Mouse (Mus musculus) intestine, embryonic 14.5 days (tissue): ENCODE data around the gene Slc25a45. TPM values are rescaled to one million over a fixed set of nuclear protein-coding genes. Genes with fewer than 3 reads are reported as not detected.
A peak's percentile ranks its signal among the peaks of the same experiment; 100 is the strongest.

Experiments
- ATAC-seq: fragments of 200-750 bp; cut with Nextera tagmentation; replicated peaks from 2 replicates; pipeline ENCODE4 v1.8.0; 2017; ENCODE audit warnings: low read depth, moderate number of reproducible peaks, moderate TSS enrichment, moderate library complexity; ENCODE audit not compliant: low FRiP score, low TSS enrichment
- DNase-seq: peaks from one replicate; pipeline ENCODE4 v3.0.0-alpha.2; 2018; ENCODE audit warnings: low spot score
- H3K27ac ChIP-seq: fragments of 300-500 bp; sonication (generic); 2 replicates; pipeline ENCODE4 v1.5.1; 2014; ENCODE audit warnings: low read depth, mild to moderate bottlenecking, control low read depth
- H3K27me3 ChIP-seq: fragments of 300-500 bp; sonication (generic); replicated peaks from 2 replicates; pipeline ENCODE4 v1.6.1; 2014; ENCODE audit warnings: low read length, control low read depth; ENCODE audit not compliant: control insufficient read depth, insufficient read depth
- H3K36me3 ChIP-seq: fragments of 300-500 bp; sonication (generic); 2 replicates; pipeline ENCODE4 v1.6.1; 2014; ENCODE audit warnings: low read length, control low read depth; ENCODE audit not compliant: control insufficient read depth, insufficient read depth
- H3K4me1 ChIP-seq: fragments of 300-500 bp; sonication (generic); replicated peaks from 2 replicates; pipeline ENCODE4 v1.6.1; 2014; ENCODE audit warnings: low read length, control low read depth, mixed read lengths; ENCODE audit not compliant: control insufficient read depth, insufficient read depth
- H3K4me2 ChIP-seq: fragments of 300-500 bp; sonication (generic); 2 replicates; pipeline ENCODE4 v1.6.1; 2014; ENCODE audit warnings: low read length
- H3K4me3 ChIP-seq: fragments of 300-500 bp; sonication (generic); 2 replicates; pipeline ENCODE4 v1.5.1; 2014; ENCODE audit warnings: low read depth, low read length, control low read depth, mixed read lengths
- H3K9ac ChIP-seq: fragments of 300-500 bp; sonication (generic); 2 replicates; pipeline ENCODE4 v1.6.1; 2014; ENCODE audit warnings: mild to moderate bottlenecking, low read length
- H3K9me3 ChIP-seq: fragments of 300-500 bp; sonication (generic); 2 replicates; pipeline ENCODE4 v1.6.1; 2016; ENCODE audit warnings: low read length, control low read depth; ENCODE audit not compliant: control insufficient read depth
- WGBS: fragments of 180-500 bp; shearing (Covaris S2); extraction: QIAGEN DNeasy Blood & Tissue Kit; methylation state at CpG from one replicate; pipeline ENCODE4 v1.1.7; 2014; 5-methylcytosine and 5-hydroxymethylcytosine counted together
- polyA plus RNA-seq: library from polyadenylated mRNA; unstranded; fragments of >200 nt; fragmentation: Nextera tagmentation; extraction: Ambion mirVana; gene quantifications from 2 replicates; pipeline ENCODE4 v1.2.1, GENCODE M21; 2014

Slc25a45 gene
- polyA plus RNA-seq, 1 experiment from 2014 or later, result 2.1 TPM

DNA sequence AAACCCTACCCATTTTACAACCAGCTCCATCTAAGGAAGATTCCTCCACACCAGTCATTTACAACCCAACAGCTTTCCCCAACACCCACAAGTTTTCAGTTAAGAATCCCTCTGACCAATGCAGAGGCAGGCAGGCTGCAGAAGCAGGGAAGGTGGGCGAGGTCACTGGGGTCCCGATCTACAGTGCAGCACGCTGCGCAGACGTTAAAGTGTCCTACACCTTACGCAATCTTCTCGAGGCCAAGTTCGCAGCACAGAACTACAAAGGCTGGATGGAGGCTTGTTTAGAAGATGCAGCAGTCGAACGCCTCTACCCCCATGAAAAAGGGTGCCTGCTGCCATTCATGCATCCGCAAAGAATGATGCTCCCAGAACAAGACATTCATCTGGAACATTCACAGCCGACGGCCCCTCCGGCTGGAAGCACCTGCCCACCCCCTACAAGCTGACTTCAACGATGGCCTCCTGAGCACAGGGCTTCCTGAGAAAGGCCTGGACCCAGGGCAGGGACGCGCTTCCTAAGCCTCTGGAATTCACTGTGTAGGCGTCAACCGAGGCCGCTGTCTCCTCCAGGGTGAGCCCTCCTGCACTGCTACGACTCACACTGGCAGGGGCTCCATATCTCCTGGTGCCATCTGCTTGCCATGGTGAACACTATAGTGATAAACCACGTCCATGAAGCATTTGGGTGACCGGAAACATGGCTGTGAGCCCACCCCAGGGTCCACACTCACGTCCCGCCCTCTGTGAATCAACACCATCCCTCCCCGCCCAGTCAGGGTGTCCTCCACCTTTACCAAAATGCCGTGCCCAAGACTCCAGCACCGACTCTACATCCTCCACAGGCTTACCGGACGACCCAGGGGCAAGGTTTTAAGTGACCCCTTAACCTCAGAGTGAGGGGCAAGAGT lies 33.6 kb upstream of the Slc25a45 start:
- Histone ChIP-seq H3K9ac (peak overlapping the region; percentile 56), H3K4me2 (peak overlapping the region; percentile 72), H3K27me3 (no peaks in the 10 kb centered on the region), H3K36me3 (no peaks in the 10 kb centered on the region), H3K4me3 (peak overlapping the region; percentile 36), H3K4me1 (peaks cover 52% of the 10 kb centered on the region), H3K9me3 (no peaks in the 10 kb centered on the region), H3K27ac (peak overlapping the region; percentile 98; the same call in 1 of the 2 replicates)
- DNase-seq, result no peak
- no peak for ATAC-seq
- 81% methylated on average over 30 of the region's 30 CpGs for WGBS

DNA sequence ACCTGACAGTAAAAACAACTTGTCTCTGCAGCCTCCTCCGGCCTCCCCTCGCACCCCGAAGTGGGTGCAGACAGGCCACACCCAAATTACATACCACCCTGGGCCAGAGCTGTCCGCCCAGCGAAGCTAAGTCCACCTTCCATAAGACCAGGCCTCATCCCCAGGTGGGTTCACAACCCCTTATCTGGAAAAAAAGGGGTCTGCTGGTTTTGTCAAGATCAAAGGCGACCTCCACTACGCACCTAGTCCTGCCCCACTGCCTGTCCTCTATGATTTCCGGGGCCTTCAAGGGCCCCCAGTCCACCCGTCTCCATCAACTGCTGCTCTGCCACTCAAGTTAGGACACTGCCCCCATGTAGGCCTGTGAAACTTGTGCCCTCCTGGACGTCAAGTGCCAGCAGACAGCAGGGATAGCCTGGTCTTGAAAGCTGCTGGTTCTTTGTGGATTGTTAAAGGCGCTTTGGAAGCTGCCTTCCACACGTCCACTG lies 32.7 kb upstream of the Slc25a45 start:
- peak overlapping the region; percentile 36 for H3K4me3 ChIP-seq
- no peaks in the 10 kb centered on the region for H3K36me3 ChIP-seq
- H3K27ac ChIP-seq, result peak overlapping the region; percentile 98
- H3K9ac ChIP-seq, result peak overlapping the region; percentile 56
- peak overlapping the region; percentile 72 for H3K4me2 ChIP-seq
- DNase-seq (no peak), ATAC-seq (no peak)
- H3K9me3 ChIP-seq, result no peaks in the 10 kb centered on the region
- H3K27me3 ChIP-seq, result no peaks in the 10 kb centered on the region
- peaks cover 60% of the 10 kb centered on the region for H3K4me1 ChIP-seq
- WGBS, result 67% methylated on average over 12 of the region's 12 CpGs

DNA sequence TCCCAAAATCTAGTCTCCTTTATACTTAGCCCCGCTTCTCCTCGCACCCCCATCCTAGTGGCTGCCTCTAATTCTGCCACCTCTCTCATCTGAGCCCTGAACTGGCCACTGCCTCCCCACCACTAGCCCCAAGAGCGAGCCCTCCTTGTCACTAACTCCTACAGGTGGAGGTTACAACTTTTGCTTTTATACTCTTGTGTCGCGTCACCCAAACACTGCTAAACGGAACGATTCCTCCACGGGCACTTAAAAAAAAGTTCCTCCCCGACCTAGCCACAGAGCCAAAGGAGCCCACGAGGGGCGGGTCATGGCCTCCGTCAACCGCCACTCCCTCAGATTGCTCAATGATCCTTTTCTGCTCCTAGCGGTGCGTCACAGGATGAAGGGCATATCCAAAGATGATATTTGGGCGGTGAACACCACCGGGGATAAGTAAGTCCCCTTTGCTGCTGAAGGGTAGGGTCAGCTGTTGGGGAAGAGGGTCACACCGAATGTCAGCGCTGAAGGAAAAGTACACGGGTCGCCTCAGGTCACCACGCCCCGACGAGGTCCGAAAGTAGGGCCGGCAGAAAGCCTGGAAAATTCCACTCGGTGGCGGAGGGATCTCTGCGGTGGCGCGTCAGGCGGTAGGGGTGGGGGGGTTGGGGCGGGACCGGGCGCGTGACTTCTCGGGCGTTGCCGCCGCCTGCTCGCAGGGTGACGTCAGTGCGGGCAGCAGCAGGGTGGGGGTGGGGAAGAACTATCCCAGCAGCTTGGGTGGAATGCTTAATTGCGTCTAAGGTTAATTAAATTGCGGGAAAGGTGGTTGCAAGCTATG lies 32.1 kb upstream of the Slc25a45 start:
- Histone ChIP-seq H3K27ac (peak overlapping the region; percentile 98), H3K4me1 (peaks cover 62% of the 10 kb centered on the region), H3K27me3 (no peaks in the 10 kb centered on the region), H3K4me3 (peak overlapping the region; percentile 36), H3K36me3 (no peaks in the 10 kb centered on the region), H3K9ac (peak overlapping the region; percentile 56), H3K9me3 (no peaks in the 10 kb centered on the region), H3K4me2 (peak overlapping the region; percentile 72)
- DNase-seq, result peak; percentile 98
- ATAC-seq, result peak; percentile 49
- WGBS, result 6% methylated on average over 45 of the region's 45 CpGs

DNA sequence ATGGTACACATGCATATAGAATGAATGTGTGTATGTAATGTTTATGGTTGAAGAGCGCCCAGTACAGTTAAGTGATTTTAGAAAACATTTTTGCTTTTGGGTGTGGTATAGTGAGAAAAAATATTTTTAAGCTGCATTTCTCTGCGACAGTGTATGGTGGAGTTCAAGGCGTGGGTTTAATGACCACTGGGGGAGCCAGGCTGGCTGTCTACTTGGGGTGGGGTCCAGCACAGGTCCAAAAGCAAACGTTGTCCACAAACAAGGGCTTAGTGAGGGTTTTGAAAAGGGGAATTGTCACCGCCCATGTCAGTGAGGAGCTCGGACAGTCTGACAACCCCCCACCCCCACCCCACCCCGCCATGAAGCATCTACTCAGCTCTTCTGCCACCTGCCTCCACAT lies 31.5 kb upstream of the Slc25a45 start:
- Histone ChIP-seq H3K9ac (peak overlapping the region; percentile 49), H3K27ac (peak overlapping the region; percentile 98)
- WGBS, result 3% methylated on average over 7 of the region's 7 CpGs

DNA sequence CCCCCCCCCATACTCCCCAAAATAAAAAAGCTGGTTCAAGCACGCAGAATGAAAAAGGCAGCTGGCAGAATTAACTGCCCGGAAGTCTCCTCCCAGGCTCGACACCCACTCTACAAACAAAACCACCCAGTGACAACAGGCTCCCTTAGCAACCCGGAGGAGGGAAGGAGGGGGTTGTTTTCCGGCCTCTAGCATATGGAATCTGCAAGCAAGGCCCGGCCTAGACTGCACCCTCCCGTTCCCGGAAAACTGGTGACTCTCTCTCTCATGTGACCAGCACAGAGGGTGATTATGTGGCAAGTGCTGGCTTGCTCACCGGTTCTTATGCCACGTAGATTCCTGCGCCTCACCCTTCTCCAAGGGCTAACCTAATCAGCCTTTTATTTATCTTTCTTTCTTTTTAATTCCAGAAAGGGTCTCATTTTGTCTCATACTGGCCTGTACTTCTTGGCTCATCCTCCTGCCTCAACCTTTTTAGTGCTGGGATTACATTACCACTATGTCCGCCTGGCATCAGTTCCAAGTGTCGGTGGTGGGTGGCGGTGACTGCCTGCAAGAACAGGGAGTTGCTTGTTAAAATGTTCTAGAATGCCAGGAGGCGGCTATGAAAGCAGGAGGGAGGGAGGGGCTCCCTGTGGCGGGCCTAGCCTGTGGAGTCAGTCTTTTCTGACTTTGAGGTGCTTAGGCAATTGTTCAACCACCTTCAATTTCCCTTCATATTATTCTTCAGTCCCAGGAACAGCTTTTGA lies 30.9 kb upstream of the Slc25a45 start:
- peaks cover 3% of the 10 kb centered on the region; the same call in 1 of the 2 replicates for H3K36me3 ChIP-seq
- DNase-seq (peak; percentile 83), ATAC-seq (peak; percentile 73)
- peak overlapping the region; percentile 36 for H3K4me3 ChIP-seq
- H3K27ac ChIP-seq, result peak overlapping the region; percentile 98
- H3K4me1 ChIP-seq, result peaks cover 62% of the 10 kb centered on the region
- no peaks in the 10 kb centered on the region for H3K27me3 ChIP-seq
- H3K9me3 ChIP-seq, result no peaks in the 10 kb centered on the region
- WGBS, result 7% methylated on average over 16 of the region's 16 CpGs
- H3K4me2 ChIP-seq, result peak overlapping the region; percentile 72
- H3K9ac ChIP-seq, result peak overlapping the region; percentile 49

More for the DNA sequence above, 31.5 kb upstream of the Slc25a45 start:
- no peaks in the 10 kb centered on the region for H3K36me3 ChIP-seq
- H3K4me2 ChIP-seq, result peak overlapping the region; percentile 72
- DNase-seq (peak; percentile 82), ATAC-seq (peak; percentile 9)
- no peaks in the 10 kb centered on the region for H3K9me3 ChIP-seq
- peaks cover 62% of the 10 kb centered on the region for H3K4me1 ChIP-seq
- H3K27me3 ChIP-seq, result no peaks in the 10 kb centered on the region
- peak overlapping the region; percentile 36 for H3K4me3 ChIP-seq

- no peak overlapping the region for H3K4me3 ChIP-seq
- peak overlapping the region; percentile 49; the same call in 1 of the 2 replicates for H3K9ac ChIP-seq
- 65% methylated on average over 4 of the region's 4 CpGs for whole genome bisulfite sequencing
- DNase-seq (no peak), ATAC-seq (no peak)
- H3K4me2 ChIP-seq, result peak overlapping the region; percentile 72
- H3K27ac ChIP-seq, result peak overlapping the region; percentile 98
- no peaks in the 10 kb centered on the region for H3K27me3 ChIP-seq
- H3K9me3 ChIP-seq, result no peaks in the 10 kb centered on the region
- H3K36me3 ChIP-seq, result peaks cover 9% of the 10 kb centered on the region; the same call in 1 of the 2 replicates
- peaks cover 61% of the 10 kb centered on the region for H3K4me1 ChIP-seq
These were observed 30.3 kb upstream of the Slc25a45 start for GRCm38 (mm10) chr19:5847306-5847796.

GRCm38 (mm10) chr19:5848032-5848825 lies 29.4 kb upstream of the Slc25a45 start:
- WGBS, result 35% methylated on average over 14 of the region's 14 CpGs
- DNase-seq (peak; percentile 62), ATAC-seq (no peak)
- H3K9ac ChIP-seq, result peak overlapping the region; percentile 34
- peak overlapping the region; percentile 22 for H3K4me2 ChIP-seq
- H3K27me3 ChIP-seq, result no peaks in the 10 kb centered on the region
- peak overlapping the region; percentile 4; the same call in 1 of the 2 replicates for H3K4me3 ChIP-seq
- H3K4me1 ChIP-seq, result peaks cover 56% of the 10 kb centered on the region
- peaks cover 15% of the 10 kb centered on the region for H3K36me3 ChIP-seq
- peak overlapping the region; percentile 98 for H3K27ac ChIP-seq
- no peaks in the 10 kb centered on the region for H3K9me3 ChIP-seq
